Comparison of ENCODE assay signal across 21 mouse cellular contexts in genomic region chr7:65958105-65958504, GRCm38 (mm10).
A peak's percentile ranks its signal among the peaks of the same experiment; 100 is the strongest.
DNase-seq lines count a peak whose midpoint lies in the region; ATAC-seq and TF ChIP-seq lines count a peak whose summit lies in the region.
"Had no signal": no experiment of that assay in that cellular context is flagged by ENCODE, and none has a peak within 500 bp of the region (broad histone marks: within the 10 kb centered on the region; RNA-seq: fewer than 3 reads in every experiment).

No protein-coding gene starts in this region.

- TF ChIP-seq CTCF in intestine, postnatal 0 days (IDR thresholded peaks at IDR 0.05; ENCODE audit: low read depth): no peak

- H3K4me2 ChIP-seq in intestine, embryonic 14.5 days (ENCODE audit: low read length): no peak overlapping the region
- no peak overlapping the region for H3K4me2 ChIP-seq in intestine, postnatal 0 days (replicated peaks; ENCODE audit: low read depth)
- no peak overlapping the region for H3K4me2 ChIP-seq in liver, embryonic 12.5 days
- peak overlapping the region; percentile 30; the same call in 1 of the 2 replicates for H3K4me2 ChIP-seq in liver, embryonic 16.5 days (ENCODE audit: low read depth, low read length)
- no peak overlapping the region for H3K4me2 ChIP-seq in forebrain, embryonic 16.5 days (ENCODE audit: low read length)
- H3K4me2 ChIP-seq: forebrain, embryonic 13.5 days; hindbrain, embryonic 13.5 days had no signal

- H3K27me3 ChIP-seq in intestine, embryonic 14.5 days (replicated peaks; ENCODE audit: control insufficient read depth, insufficient read depth, low read length): no peaks in the 10 kb centered on the region
- H3K27me3 ChIP-seq in intestine, postnatal 0 days (replicated peaks; ENCODE audit: control insufficient read depth, insufficient read depth, low read length): no peaks in the 10 kb centered on the region
- H3K27me3 ChIP-seq in liver, embryonic 12.5 days (replicated peaks): no peaks in the 10 kb centered on the region
- no peaks in the 10 kb centered on the region for H3K27me3 ChIP-seq in liver, embryonic 16.5 days (ENCODE audit: control insufficient read depth, insufficient read depth, low read depth, low read length)
- no peaks in the 10 kb centered on the region for H3K27me3 ChIP-seq in forebrain, embryonic 16.5 days (replicated peaks; ENCODE audit: control insufficient read depth, insufficient read depth, low read length)
- H3K27me3 ChIP-seq: forebrain, embryonic 13.5 days had no signal

- H3K4me3 ChIP-seq in intestine, embryonic 14.5 days (ENCODE audit: low read depth, low read length): no peak overlapping the region
- H3K4me3 ChIP-seq in intestine, postnatal 0 days (ENCODE audit: low read depth, low read length): no peak overlapping the region
- no peak overlapping the region for H3K4me3 ChIP-seq in liver, embryonic 12.5 days
- no peak overlapping the region for H3K4me3 ChIP-seq in liver, embryonic 16.5 days (ENCODE audit: low read depth, low read length)
- no peak overlapping the region for H3K4me3 ChIP-seq in forebrain, embryonic 16.5 days (replicated peaks; ENCODE audit: low read length)
- H3K4me3 ChIP-seq: embryonic facial prominence, embryonic 10.5 days; forebrain, embryonic 13.5 days; gastrocnemius, adult 2 months; heart, embryonic 10.5 days; hindbrain, embryonic 13.5 days had no signal

- 74% methylated on average over 5 of the region's 5 CpGs for WGBS in intestine, embryonic 14.5 days
- 46% methylated on average over 5 of the region's 5 CpGs for WGBS in intestine, postnatal 0 days
- 61% methylated on average over 5 of the region's 5 CpGs for WGBS in liver, embryonic 12.5 days (ENCODE audit: insufficient replicate concordance)
- WGBS in liver, embryonic 16.5 days (ENCODE audit: insufficient replicate concordance): 55% methylated on average over 5 of the region's 5 CpGs
- 94% methylated on average over 5 of the region's 5 CpGs for WGBS in forebrain, embryonic 16.5 days

- DNase-seq in intestine, embryonic 14.5 days (ENCODE audit: low spot score): no peak
- no peak for DNase-seq in lung, postnatal 10 days
- DNase-seq: adrenal gland, postnatal 14 days; cerebellum, adult 18-20 months; cerebellum, adult 9-11 months; cerebellum, postnatal 36 days; gastrocnemius, adult 2 months; gastrocnemius, postnatal 36 days; heart, adult 18-20 months; heart, postnatal 10 days; heart, postnatal 4 days had no signal

- H3K4me1 ChIP-seq in intestine, embryonic 14.5 days (replicated peaks; ENCODE audit: control insufficient read depth, insufficient read depth, low read length): peaks cover 9% of the 10 kb centered on the region; the same call in 1 of the 2 replicates
- no peaks in the 10 kb centered on the region for H3K4me1 ChIP-seq in intestine, postnatal 0 days (replicated peaks; ENCODE audit: control insufficient read depth, insufficient read depth, low read length)
- H3K4me1 ChIP-seq in liver, embryonic 12.5 days: no peaks in the 10 kb centered on the region
- H3K4me1 ChIP-seq in liver, embryonic 16.5 days (ENCODE audit: control insufficient read depth, low read depth, low read length): no peaks in the 10 kb centered on the region
- H3K4me1 ChIP-seq in forebrain, embryonic 16.5 days (replicated peaks; ENCODE audit: control insufficient read depth, insufficient read depth, low read length): peaks cover 8% of the 10 kb centered on the region

- no peak overlapping the region for H3K9ac ChIP-seq in intestine, embryonic 14.5 days (ENCODE audit: low read length)
- no peak overlapping the region for H3K9ac ChIP-seq in intestine, postnatal 0 days (ENCODE audit: low read depth, low read length)
- no peak overlapping the region for H3K9ac ChIP-seq in liver, embryonic 12.5 days
- H3K9ac ChIP-seq in liver, embryonic 16.5 days (ENCODE audit: low read depth, low read length): no peak overlapping the region
- no peak overlapping the region for H3K9ac ChIP-seq in forebrain, embryonic 16.5 days (replicated peaks; ENCODE audit: low read depth, low read length)
- H3K9ac ChIP-seq: forebrain, embryonic 13.5 days; hindbrain, embryonic 13.5 days had no signal

- H3K9me3 ChIP-seq in intestine, embryonic 14.5 days (ENCODE audit: control insufficient read depth, low read length): no peaks in the 10 kb centered on the region
- no peaks in the 10 kb centered on the region for H3K9me3 ChIP-seq in intestine, postnatal 0 days (ENCODE audit: control insufficient read depth)
- H3K9me3 ChIP-seq in liver, embryonic 12.5 days (replicated peaks): no peaks in the 10 kb centered on the region
- no peaks in the 10 kb centered on the region for H3K9me3 ChIP-seq in liver, embryonic 16.5 days (replicated peaks; ENCODE audit: control insufficient read depth, low read length)
- H3K9me3 ChIP-seq in forebrain, embryonic 16.5 days (ENCODE audit: control insufficient read depth, low read length): no peaks in the 10 kb centered on the region
- H3K9me3 ChIP-seq: embryonic facial prominence, embryonic 10.5 days; forebrain, embryonic 13.5 days; heart, embryonic 10.5 days; hindbrain, embryonic 13.5 days had no signal

- H3K36me3 ChIP-seq in intestine, embryonic 14.5 days (ENCODE audit: control insufficient read depth, insufficient read depth, low read length): no peaks in the 10 kb centered on the region
- no peaks in the 10 kb centered on the region for H3K36me3 ChIP-seq in intestine, postnatal 0 days (ENCODE audit: control insufficient read depth, insufficient read depth)
- no peaks in the 10 kb centered on the region for H3K36me3 ChIP-seq in liver, embryonic 12.5 days
- H3K36me3 ChIP-seq in liver, embryonic 16.5 days (ENCODE audit: control insufficient read depth, insufficient read depth): no peaks in the 10 kb centered on the region
- H3K36me3 ChIP-seq in forebrain, embryonic 16.5 days (ENCODE audit: control insufficient read depth, insufficient read depth): no peaks in the 10 kb centered on the region
- H3K36me3 ChIP-seq: embryonic facial prominence, embryonic 10.5 days; hindbrain, embryonic 13.5 days had no signal

- ATAC-seq in intestine, embryonic 14.5 days (replicated peaks; ENCODE audit: low FRiP score, low TSS enrichment, low read depth): 0 out of 2 replicates have a peak, but pooled peaks have one; percentile 36
- ATAC-seq in intestine, postnatal 0 days: peak; percentile 51
- peak; percentile 50 for ATAC-seq in liver, embryonic 12.5 days
- ATAC-seq in liver, embryonic 16.5 days (ENCODE audit: low read depth): peak; percentile 81
- no peak for ATAC-seq in inflammation-experienced regulatory T-cells, adult 6 months
- no peak for ATAC-seq in forebrain, embryonic 16.5 days
- ATAC-seq in activated CD4-positive, CD25-positive, alpha-beta regulatory T cell, adult 4 months: no peak
- ATAC-seq: forebrain, embryonic 13.5 days had no signal

- H3K27ac ChIP-seq in intestine, embryonic 14.5 days (ENCODE audit: low read depth): no peak overlapping the region
- no peak overlapping the region for H3K27ac ChIP-seq in intestine, postnatal 0 days (ENCODE audit: low read depth, low read length)
- H3K27ac ChIP-seq in liver, embryonic 12.5 days: no peak overlapping the region
- H3K27ac ChIP-seq in liver, embryonic 16.5 days (ENCODE audit: low read length): peak overlapping the region; percentile 50
- H3K27ac ChIP-seq in forebrain, embryonic 16.5 days (ENCODE audit: low read length): no peak overlapping the region
- H3K27ac ChIP-seq: embryonic facial prominence, embryonic 10.5 days; forebrain, embryonic 13.5 days; gastrocnemius, adult 2 months; heart, embryonic 10.5 days; hindbrain, embryonic 13.5 days had no signal

Comparison
In these comparisons a context has a peak if more than half of its experiments do, and no peak if none do; other contexts are left out.
1. ATAC-seq: peak in intestine, embryonic 14.5 days (single experiment), intestine, postnatal 0 days (single experiment), liver, embryonic 12.5 days (single experiment) and liver, embryonic 16.5 days (single experiment); none in inflammation-experienced regulatory T-cells, adult 6 months (single experiment), forebrain, embryonic 16.5 days (single experiment) and activated CD4-positive, CD25-positive, alpha-beta regulatory T cell, adult 4 months (single experiment).